Mouse (Mus musculus) lung, adult 2 months (tissue): ENCODE measurements at regions not wholly inside any gene's neighbourhood (a gene's known extent, or its start where the extent isn't known, plus 50 kb on each side); places are given as distances from the start of the nearest gene placed in this dataset.

Experiments
- CTCF ChIP-seq: fragments of 200-500 bp; IDR thresholded peaks from 2 replicates; pipeline ENCODE4 v1.5.1; 2011; ENCODE audit warnings: mild to moderate bottlenecking, low read length, control low read depth; ENCODE audit not compliant: insufficient read depth
- POLR2A ChIP-seq: fragments of 200-500 bp; IDR thresholded peaks from 2 replicates; pipeline ENCODE4 v1.6.1; 2011; ENCODE audit warnings: low read depth, mild to moderate bottlenecking, control low read depth, low read length, borderline replicate concordance; ENCODE audit errors: extremely low read depth

- TF ChIP-seq CTCF (no peak), POLR2A (no peak)
These were observed 80.7 kb upstream of the Btg3 start for GRCm38 (mm10) chr16:78457731-78458151.
